Mouse (Mus musculus) MEL (cell line): Measurements from ENCODE around the gene Map3k19. TPM values are rescaled to one million over a fixed set of nuclear protein-coding genes. Genes with fewer than 3 reads are reported as not detected.

Experiments
- DNase-seq: peaks from one replicate; pipeline ENCODE4 v3.0.0; 2011; ENCODE audit warnings: low read depth, low spot score
- H3K27ac ChIP-seq: 2 replicates; pipeline ENCODE4 v1.5.1; 2012; ENCODE audit warnings: low read depth, mild to moderate bottlenecking, control low read depth, low read length, moderate library complexity; ENCODE audit not compliant: control insufficient read depth
- H3K27me3 ChIP-seq, 2 experiments: fragments of 150-350 bp in 1 of 2; sonication (generic) in 1 of 2; 2 replicates each; pipeline ENCODE4 v1.6.1; 2012; ENCODE audit warnings: low read length in 2 of 2, mild to moderate bottlenecking in 2 of 2, improper control_type of control experiment in 1 of 2, moderate library complexity in 1 of 2; ENCODE audit not compliant: insufficient read depth in 2 of 2, control insufficient read depth in 1 of 2
- H3K36me3 ChIP-seq, 2 experiments: 2 replicates each; pipeline ENCODE4 v1.6.1; 2012 to 2014; ENCODE audit warnings: low read length in 2 of 2, improper control_type of control experiment in 1 of 2, inconsistent platforms in 1 of 2, mild to moderate bottlenecking in 1 of 2; ENCODE audit not compliant: insufficient read depth in 2 of 2, control insufficient read depth in 1 of 2
- H3K4me1 ChIP-seq, 2 experiments: fragments of 150-350 bp in 1 of 2; sonication (generic) in 1 of 2; 2 replicates each; pipeline ENCODE4 v1.6.1; 2012; ENCODE audit warnings: low read length in 2 of 2, improper control_type of control experiment in 1 of 2, mild to moderate bottlenecking in 1 of 2; ENCODE audit not compliant: insufficient read depth in 2 of 2, control insufficient read depth in 1 of 2
- H3K4me3 ChIP-seq, 2 experiments: fragments of 150-350 bp in 1 of 2; sonication (generic) in 1 of 2; 2 replicates each; pipeline ENCODE4 v1.5.1; 2012; ENCODE audit warnings: low read depth in 2 of 2, low read length in 2 of 2, mild to moderate bottlenecking in 2 of 2, moderate library complexity in 2 of 2, control low read depth in 1 of 2, improper control_type of control experiment in 1 of 2; ENCODE audit not compliant: control insufficient read depth in 1 of 2, insufficient read depth in 1 of 2
- H3K79me2 ChIP-seq: 2 replicates; pipeline ENCODE4 v1.6.1; 2012; ENCODE audit warnings: mild to moderate bottlenecking, low read length, moderate library complexity; ENCODE audit not compliant: control insufficient read depth, poor library complexity, insufficient read depth
- H3K9ac ChIP-seq: 2 replicates; pipeline ENCODE4 v1.6.1; 2012; ENCODE audit warnings: low read depth, mild to moderate bottlenecking, control low read depth, low read length, moderate library complexity; ENCODE audit not compliant: control insufficient read depth, poor library complexity, severe bottlenecking
- H3K9me3 ChIP-seq: fragments of 150-350 bp; sonication (generic); replicated peaks from 2 replicates; pipeline ENCODE4 v1.6.1; 2012; ENCODE audit warnings: mild to moderate bottlenecking, low read length, improper control_type of control experiment, moderate library complexity; ENCODE audit not compliant: insufficient read depth
- CHD1 ChIP-seq: IDR thresholded peaks from 2 replicates; pipeline ENCODE4 v1.6.1; 2012; ENCODE audit warnings: low read depth, mild to moderate bottlenecking, inconsistent platforms, low read length, improper control_type of control experiment
- CHD2 ChIP-seq: IDR thresholded peaks from 2 replicates; pipeline ENCODE4 v1.6.1; 2011; ENCODE audit warnings: low read length, improper control_type of control experiment
- CTCF ChIP-seq, 3 experiments: IDR thresholded peaks in 2 of 3; conservative IDR thresholded peaks in 1 of 3; 2 replicates each; pipeline ENCODE4 v1.5.1; 2011 to 2012; ENCODE audit warnings: low read length in 3 of 3, low read depth in 2 of 3, mild to moderate bottlenecking in 2 of 3, improper control_type of control experiment in 1 of 3, inconsistent platforms in 1 of 3, mixed read lengths in 1 of 3, moderate library complexity in 1 of 3; ENCODE audit not compliant: control insufficient read depth in 1 of 3, insufficient read depth in 1 of 3, poor library complexity in 1 of 3, severe bottlenecking in 1 of 3
- ETS1 ChIP-seq: IDR thresholded peaks from 2 replicates; pipeline ENCODE4 v1.6.1; 2012; ENCODE audit warnings: low read depth, mild to moderate bottlenecking, inconsistent platforms, low read length, improper control_type of control experiment, moderate library complexity
- HCFC1 ChIP-seq: IDR thresholded peaks from 2 replicates; pipeline ENCODE4 v1.6.1; 2012; ENCODE audit warnings: low read depth, mild to moderate bottlenecking, inconsistent platforms, low read length, improper control_type of control experiment, moderate library complexity
- JUND ChIP-seq: IDR thresholded peaks from 2 replicates; pipeline ENCODE4 v1.6.1; 2011; ENCODE audit warnings: low read depth, mild to moderate bottlenecking, improper control_type of control experiment, low read length
- MAFK ChIP-seq: IDR thresholded peaks from 2 replicates; pipeline ENCODE4 v1.6.1; 2011; ENCODE audit warnings: low read depth, mild to moderate bottlenecking, low read length, improper control_type of control experiment, borderline replicate concordance
- MAX ChIP-seq: IDR thresholded peaks from 2 replicates; pipeline ENCODE4 v1.6.1; 2011; ENCODE audit warnings: low read length, improper control_type of control experiment
- MAZ ChIP-seq: IDR thresholded peaks from 2 replicates; pipeline ENCODE4 v1.6.1; 2012; ENCODE audit warnings: low read depth, mild to moderate bottlenecking, inconsistent platforms, low read length, improper control_type of control experiment
- MYC ChIP-seq: IDR thresholded peaks from 2 replicates; pipeline ENCODE4 v1.6.1; 2011; ENCODE audit warnings: low read depth, mild to moderate bottlenecking, low read length, improper control_type of control experiment, moderate library complexity
- NRF1 ChIP-seq: IDR thresholded peaks from 2 replicates; pipeline ENCODE4 v1.6.1; 2014; ENCODE audit warnings: low read depth, mild to moderate bottlenecking, inconsistent platforms, low read length, improper control_type of control experiment, moderate library complexity; ENCODE audit not compliant: poor library complexity, insufficient read depth, severe bottlenecking
- POLR2A ChIP-seq, 2 experiments: IDR thresholded peaks; 2 replicates each; pipeline ENCODE4 v1.6.1; 2011 to 2012; ENCODE audit warnings: low read length in 2 of 2, mild to moderate bottlenecking in 2 of 2, control low read depth in 1 of 2, improper control_type of control experiment in 1 of 2, low read depth in 1 of 2, moderate library complexity in 1 of 2; ENCODE audit not compliant: control insufficient read depth in 1 of 2, insufficient read depth in 1 of 2, poor library complexity in 1 of 2
- POLR2AphosphoS2 ChIP-seq: IDR thresholded peaks from 2 replicates; pipeline ENCODE4 v1.6.1; 2011; ENCODE audit warnings: low read length, improper control_type of control experiment
- POLR2AphosphoS5 ChIP-seq: IDR thresholded peaks from 2 replicates; pipeline ENCODE4 v1.6.1; 2012; ENCODE audit warnings: low read depth, borderline replicate concordance, mild to moderate bottlenecking, inconsistent platforms, low read length, moderate library complexity, mixed read lengths
- RAD21 ChIP-seq: IDR thresholded peaks from 2 replicates; pipeline ENCODE4 v1.6.1; 2011; ENCODE audit warnings: mild to moderate bottlenecking, low read depth, low read length, improper control_type of control experiment
- RCOR1 ChIP-seq: IDR thresholded peaks from 2 replicates; pipeline ENCODE4 v1.6.1; 2012; ENCODE audit warnings: low read depth, mild to moderate bottlenecking, inconsistent platforms, low read length, improper control_type of control experiment
- SMC3 ChIP-seq: IDR thresholded peaks from 2 replicates; pipeline ENCODE4 v1.6.1; 2011; ENCODE audit warnings: low read depth, low read length, improper control_type of control experiment
- TBP ChIP-seq: IDR thresholded peaks from 2 replicates; pipeline ENCODE4 v1.8.0; 2011; ENCODE audit warnings: low read depth, low read length, improper control_type of control experiment
- UBTF ChIP-seq: IDR thresholded peaks from 2 replicates; pipeline ENCODE4 v1.6.1; 2012; ENCODE audit warnings: low read depth, mild to moderate bottlenecking, inconsistent platforms, low read length, improper control_type of control experiment, moderate library complexity, borderline replicate concordance; ENCODE audit not compliant: insufficient read depth
- USF1 ChIP-seq: IDR thresholded peaks from 2 replicates; pipeline ENCODE4 v1.6.1; 2014; ENCODE audit warnings: low read depth, mild to moderate bottlenecking, inconsistent platforms, low read length, improper control_type of control experiment, moderate library complexity
- USF2 ChIP-seq, 2 experiments: IDR thresholded peaks; 2 replicates each; pipeline ENCODE4 v1.6.1; 2011 to 2012; ENCODE audit warnings: improper control_type of control experiment in 2 of 2, low read length in 2 of 2, borderline replicate concordance in 1 of 2, inconsistent platforms in 1 of 2, low read depth in 1 of 2, mild to moderate bottlenecking in 1 of 2; ENCODE audit not compliant: insufficient read depth in 1 of 2
- ZMIZ1 ChIP-seq: IDR thresholded peaks from 2 replicates; pipeline ENCODE4 v1.6.1; 2012; ENCODE audit warnings: low read depth, mild to moderate bottlenecking, inconsistent platforms, low read length, improper control_type of control experiment, moderate library complexity
- polyA plus RNA-seq, 2 experiments: library from polyadenylated mRNA; stranded (reverse) in 1 of 2; unstranded in 1 of 2; fragments of >175 nt in 1 of 2; fragments of >200 nt in 1 of 2; gene quantifications; 2 replicates each; pipeline versions ENCODE4 v1.2.1 to v1.2.4; 2012; ENCODE audit warnings: low replicate concordance in 2 of 2, low read depth in 1 of 2; ENCODE audit not compliant: insufficient read length in 2 of 2, insufficient read depth in 1 of 2, missing spikeins in 1 of 2
- total RNA-seq: library from RNA; depleted of rRNA; stranded (reverse); fragments of 300-350 nt; gene quantifications from 2 replicates; pipeline ENCODE4 v1.2.3, GENCODE M21; 2012

Gene Map3k19
- total and polyA plus RNA-seq, 3 experiments: not detected

DNA sequence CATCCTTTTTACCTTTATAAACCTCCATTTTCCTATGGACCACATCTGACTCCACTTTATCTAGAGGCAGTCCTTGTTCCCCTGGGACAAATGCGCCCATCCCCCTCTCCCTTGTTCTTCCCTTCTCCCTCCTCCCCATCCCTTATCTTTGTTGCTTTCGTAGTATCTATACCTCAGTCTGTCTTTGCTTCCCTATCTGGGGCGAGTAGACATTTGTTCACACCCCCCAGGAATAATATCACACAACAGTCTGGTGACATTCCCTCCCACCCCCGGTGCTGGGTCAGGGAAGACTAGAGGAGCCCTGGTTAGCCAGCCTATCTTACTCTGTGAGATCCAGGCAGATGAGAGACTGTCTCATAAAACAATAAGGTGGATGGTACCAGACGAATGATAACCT lies 9.4 kb downstream of the Map3k19 start (continued):
- TF ChIP-seq CHD2: peak; percentile 17; the same call in 1 of the 2 replicates
- no peak for TF ChIP-seq MAFK
- peak; percentile 50; the same call in 1 of the 2 replicates for TF ChIP-seq MAZ
- TF ChIP-seq USF2 (IDR thresholded peaks at IDR 0.05; ENCODE audit: borderline replicate concordance in 1 of 2, insufficient read depth in 1 of 2, low read depth in 1 of 2, low read length in 2 of 2): no peak
- no peak for TF ChIP-seq POLR2A (IDR thresholded peaks at IDR 0.05; ENCODE audit: control insufficient read depth in 1 of 2, insufficient read depth in 1 of 2, low read depth in 1 of 2, low read length in 2 of 2, poor library complexity in 1 of 2)
- no peak for TF ChIP-seq JUND
- TF ChIP-seq ZMIZ1: no peak
- peak; percentile 56 for TF ChIP-seq ETS1
- TF ChIP-seq HCFC1: no peak
- TF ChIP-seq CTCF (IDR thresholded peaks at IDR 0.05 in 2 of 3, conservative IDR thresholded peaks at IDR 0.05 in 1 of 3; ENCODE audit: control insufficient read depth in 1 of 3, insufficient read depth in 1 of 3, low read depth in 2 of 3, low read length in 3 of 3, poor library complexity in 1 of 3, severe bottlenecking in 1 of 3): no peak
- no peak for TF ChIP-seq POLR2AphosphoS5

DNA sequence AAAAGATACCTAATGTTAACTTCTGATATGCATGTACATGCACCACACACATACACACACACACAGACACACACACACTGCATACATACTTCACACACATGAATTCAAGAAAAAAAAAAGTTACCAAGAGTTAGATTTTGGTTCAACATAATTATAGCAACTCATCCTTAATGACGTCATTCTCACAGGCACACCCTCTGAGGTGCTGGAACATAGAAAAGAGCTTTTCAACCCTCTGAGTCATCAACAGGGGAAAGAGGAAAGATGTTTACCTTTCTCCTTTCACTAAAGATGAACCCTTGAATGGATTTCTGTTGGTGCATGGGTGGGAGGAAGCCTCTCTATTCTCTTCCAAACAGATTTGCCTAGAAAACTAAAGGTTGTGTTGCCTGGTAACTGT lies 16.2 kb downstream of the Map3k19 start:
- H3K4me1 ChIP-seq: peaks cover 8 to 10% of the 10 kb centered on the region in 2 experiments
- H3K9me3 ChIP-seq: no peaks in the 10 kb centered on the region
- peaks cover 0 to 3% of the 10 kb centered on the region in 2 experiments; a peak in 2 of 4 replicates for H3K36me3 ChIP-seq
- TF ChIP-seq RCOR1 (no peak), POLR2AphosphoS2 (no peak), NRF1 (no peak), TBP (no peak), USF1 (no peak), POLR2AphosphoS5 (no peak), POLR2A (IDR thresholded peaks at IDR 0.05; ENCODE audit: control insufficient read depth in 1 of 2, insufficient read depth in 1 of 2, low read depth in 1 of 2, low read length in 2 of 2, poor library complexity in 1 of 2) (no peak), MAZ (no peak), UBTF (no peak), CHD1 (no peak), USF2 (IDR thresholded peaks at IDR 0.05; ENCODE audit: borderline replicate concordance in 1 of 2, insufficient read depth in 1 of 2, low read depth in 1 of 2, low read length in 2 of 2) (no peak), MYC (no peak), MAFK (no peak), CTCF (IDR thresholded peaks at IDR 0.05 in 2 of 3, conservative IDR thresholded peaks at IDR 0.05 in 1 of 3; ENCODE audit: control insufficient read depth in 1 of 3, insufficient read depth in 1 of 3, low read depth in 2 of 3, low read length in 3 of 3, poor library complexity in 1 of 3, severe bottlenecking in 1 of 3) (no peak), SMC3 (no peak), MAX (no peak), RAD21 (no peak)
- H3K79me2 ChIP-seq: no peaks in the 10 kb centered on the region
- no peak overlapping the region for H3K27ac ChIP-seq
- H3K9ac ChIP-seq: no peak overlapping the region
- no peak for DNase-seq
- H3K4me3 ChIP-seq: no peak overlapping the region
- no peaks in the 10 kb centered on the region for H3K27me3 ChIP-seq
